Mouse (Mus musculus): ENCODE results near the gene Arid3a.

- no peak for TF ChIP-seq POLR2A (IDR thresholded peaks at IDR 0.05; ENCODE audit: extremely low read depth, insufficient read depth, low read length)
- no peak for TF ChIP-seq CTCF (IDR thresholded peaks at IDR 0.05; ENCODE audit: low read depth, low read length)
Measured at GRCm38 (mm10) chr10:79909092-79909922, 17.5 kb upstream of the Arid3a start.

Measured in liver, adult 2 months (tissue).